Mouse (Mus musculus): ENCODE data around the gene Map7d1. TPM values are rescaled to one million over a fixed set of nuclear protein-coding genes. Genes with fewer than 3 reads are reported as not detected.

The Map7d1 gene
- polyA plus RNA-seq, 1 experiment from 2014 or later = 49.9 TPM

DNA sequence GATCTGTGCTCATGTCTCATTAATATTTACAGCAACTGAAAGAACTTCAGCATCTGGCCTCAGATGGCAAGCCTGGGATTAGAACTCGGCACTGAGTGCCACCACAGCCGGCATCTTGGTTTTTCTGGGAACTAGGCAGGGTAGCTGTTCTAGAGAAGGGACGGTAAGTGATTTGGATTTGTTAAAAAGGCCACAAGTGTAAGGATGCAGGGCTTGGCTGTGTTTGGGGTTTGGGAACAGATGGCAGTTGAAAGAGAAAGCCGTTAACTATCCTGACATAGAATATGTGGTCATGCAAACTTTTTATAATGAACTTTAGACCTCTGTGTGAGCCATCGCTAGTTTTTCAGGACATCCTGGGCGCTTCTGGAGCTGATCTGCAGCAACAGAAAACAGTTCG is 5.5 kb upstream of the Map7d1 start:
- Histone ChIP-seq H3K27me3 (no peaks in the 10 kb centered on the region), H3K9ac (no peak overlapping the region), H3K36me3 (no peaks in the 10 kb centered on the region), H3K9me3 (no peaks in the 10 kb centered on the region), H3K4me3 (no peak overlapping the region), H3K4me1 (peaks cover 58% of the 10 kb centered on the region), H3K27ac (peak overlapping the region; percentile 88), H3K4me2 (replicated peaks) (peak overlapping the region; percentile 54; the same call in 1 of the 2 replicates)
- WGBS = 51% methylated on average over 7 of the region's 7 CpGs
- ATAC-seq (ENCODE audit: low FRiP score, low read depth) = no peak

DNA sequence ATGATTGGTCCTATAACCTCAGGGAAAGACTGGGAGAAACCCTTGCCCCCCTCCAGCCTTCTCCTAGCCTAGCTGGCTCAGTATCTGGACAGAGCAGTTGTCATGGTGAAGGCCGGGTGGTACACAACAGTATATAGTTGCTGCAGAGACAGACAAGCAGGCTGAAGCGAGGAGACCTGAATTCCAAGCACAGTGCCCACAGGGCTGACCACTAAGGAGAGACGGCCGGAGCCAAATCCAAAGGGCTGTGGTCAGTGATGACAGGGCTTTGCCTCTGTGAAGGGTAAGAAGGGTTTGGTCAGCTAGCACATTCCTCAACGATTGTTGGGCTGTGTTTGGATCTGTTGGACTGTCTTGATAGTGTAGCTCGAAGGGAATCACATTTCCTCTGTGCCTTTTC is 5.1 kb upstream of the Map7d1 start:
- Histone ChIP-seq H3K9me3 (no peaks in the 10 kb centered on the region), H3K27me3 (no peaks in the 10 kb centered on the region), H3K9ac (no peak overlapping the region), H3K36me3 (no peaks in the 10 kb centered on the region), H3K4me3 (no peak overlapping the region), H3K4me1 (peaks cover 58% of the 10 kb centered on the region), H3K4me2 (replicated peaks) (peak overlapping the region; percentile 54), H3K27ac (peak overlapping the region; percentile 88)
- ATAC-seq (ENCODE audit: low FRiP score, low read depth) = no peak
- WGBS = 71% methylated on average over 6 of the region's 6 CpGs

DNA sequence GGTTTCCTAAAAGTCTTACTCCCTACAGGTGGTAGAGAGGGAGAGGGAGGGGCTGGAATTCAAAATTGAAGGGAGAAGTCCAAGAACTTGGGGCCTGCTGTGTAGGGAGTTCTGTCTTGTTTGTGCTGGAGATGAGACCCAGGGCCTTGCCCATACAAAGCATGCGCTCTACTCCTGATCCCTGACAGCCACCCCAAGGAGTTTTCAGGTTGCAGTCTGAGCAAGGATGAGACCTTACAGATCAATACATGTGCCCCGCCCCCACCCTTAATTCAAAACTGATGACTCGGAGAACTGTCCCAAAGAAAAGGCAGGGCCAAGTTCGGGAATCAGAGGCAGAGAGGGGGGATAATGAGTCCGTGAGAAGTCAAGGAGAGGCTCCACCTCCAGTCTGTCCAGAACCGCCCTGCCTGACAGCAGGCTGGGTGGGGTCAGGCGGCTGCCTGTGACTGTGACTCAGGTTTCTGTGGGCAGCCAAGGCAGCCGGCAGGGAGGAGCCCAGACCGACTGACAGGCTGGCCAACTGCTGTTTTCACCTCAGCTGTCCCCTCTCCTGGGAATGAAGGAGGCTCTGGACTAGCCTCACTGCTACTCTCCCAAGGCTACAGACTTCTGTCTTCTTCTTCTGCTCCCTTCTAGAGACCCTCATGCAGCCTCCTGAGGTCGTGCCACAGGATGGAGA is 4.5 kb upstream of the Map7d1 start:
- no peak for ATAC-seq (ENCODE audit: low FRiP score, low read depth)
- 0 out of 2 replicates have a peak overlapping the region, but pooled peaks have one; percentile 13 for H3K9ac ChIP-seq
- WGBS = 5% methylated on average over 10 of the region's 10 CpGs

DNA sequence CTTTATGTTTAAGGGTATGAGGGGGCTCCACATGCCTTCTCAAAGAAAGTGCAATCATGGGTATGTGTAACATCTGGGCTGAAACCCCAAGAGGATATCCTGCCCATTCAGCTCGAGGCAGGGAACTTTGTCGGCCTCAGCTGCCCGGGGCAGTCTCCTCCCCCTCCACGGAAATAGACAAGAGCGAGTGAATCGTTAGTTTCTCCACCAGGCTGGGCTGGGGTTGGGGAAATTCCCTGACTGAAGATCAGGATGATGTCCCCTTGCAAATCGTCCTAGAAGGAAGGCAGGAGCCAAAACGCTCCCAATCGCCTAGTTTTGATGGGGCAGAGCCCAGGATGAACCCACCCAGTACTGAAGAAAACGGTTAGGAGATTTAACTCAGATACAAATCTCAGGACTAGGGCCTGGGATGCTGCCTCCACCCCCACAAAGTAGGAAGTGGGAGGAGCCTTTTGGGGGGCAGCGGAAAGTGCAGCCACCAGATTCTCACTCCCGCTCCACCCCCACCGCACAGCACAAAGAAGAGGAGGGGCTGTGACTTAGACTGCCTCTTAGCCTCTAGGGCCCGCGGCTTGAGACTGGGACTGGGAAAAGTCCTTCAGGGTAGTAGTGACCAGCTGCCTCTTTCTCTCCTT is 3.5 kb upstream of the Map7d1 start:
- Histone ChIP-seq H3K36me3 (no peaks in the 10 kb centered on the region), H3K9ac (peak overlapping the region; percentile 56), H3K27me3 (no peaks in the 10 kb centered on the region), H3K4me1 (peaks cover 60% of the 10 kb centered on the region), H3K9me3 (no peaks in the 10 kb centered on the region), H3K4me2 (replicated peaks) (peak overlapping the region; percentile 54), H3K4me3 (peak overlapping the region; percentile 18), H3K27ac (peak overlapping the region; percentile 88)
- no peak; the same call in 1 of the 2 replicates for ATAC-seq (ENCODE audit: low FRiP score, low read depth)
- under 1% methylated on average over 13 of the region's 15 CpGs for whole genome bisulfite sequencing

More for the DNA sequence above, 4.5 kb upstream of the Map7d1 start:
- H3K27me3 ChIP-seq = no peaks in the 10 kb centered on the region
- no peaks in the 10 kb centered on the region for H3K36me3 ChIP-seq
- H3K4me2 ChIP-seq (replicated peaks) = peak overlapping the region; percentile 54
- H3K27ac ChIP-seq = peak overlapping the region; percentile 88
- H3K9me3 ChIP-seq = no peaks in the 10 kb centered on the region
- H3K4me1 ChIP-seq = peaks cover 58% of the 10 kb centered on the region
- peak overlapping the region; percentile 18; the same call in 1 of the 2 replicates for H3K4me3 ChIP-seq

DNA sequence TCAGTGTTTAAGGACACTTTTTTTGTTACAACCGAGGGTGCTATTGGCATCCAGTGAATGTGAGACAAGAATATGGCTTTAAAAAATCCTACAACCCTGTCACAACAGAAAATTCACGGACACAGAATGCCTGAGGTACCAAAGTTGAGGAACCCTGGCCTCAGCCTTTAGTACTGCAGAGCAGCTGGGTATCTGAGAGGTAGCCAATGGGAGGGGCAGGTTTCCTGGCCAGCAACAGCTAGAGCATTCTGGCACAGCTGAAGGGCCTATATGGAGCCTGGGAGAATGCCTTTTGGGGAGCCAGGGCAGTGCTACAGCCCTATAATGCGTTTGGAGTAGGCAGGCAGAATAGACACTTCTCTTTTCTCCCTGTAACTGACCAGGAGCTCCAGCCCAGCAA is 2.9 kb upstream of the Map7d1 start:
- 22% methylated on average over 3 of the region's 3 CpGs for WGBS
- Histone ChIP-seq H3K36me3 (no peaks in the 10 kb centered on the region), H3K4me1 (peaks cover 66% of the 10 kb centered on the region), H3K9ac (no peak overlapping the region), H3K9me3 (no peaks in the 10 kb centered on the region), H3K4me2 (replicated peaks) (peak overlapping the region; percentile 54), H3K27ac (peak overlapping the region; percentile 88), H3K27me3 (no peaks in the 10 kb centered on the region), H3K4me3 (no peak overlapping the region)
- no peak for ATAC-seq (ENCODE audit: low FRiP score, low read depth)

DNA sequence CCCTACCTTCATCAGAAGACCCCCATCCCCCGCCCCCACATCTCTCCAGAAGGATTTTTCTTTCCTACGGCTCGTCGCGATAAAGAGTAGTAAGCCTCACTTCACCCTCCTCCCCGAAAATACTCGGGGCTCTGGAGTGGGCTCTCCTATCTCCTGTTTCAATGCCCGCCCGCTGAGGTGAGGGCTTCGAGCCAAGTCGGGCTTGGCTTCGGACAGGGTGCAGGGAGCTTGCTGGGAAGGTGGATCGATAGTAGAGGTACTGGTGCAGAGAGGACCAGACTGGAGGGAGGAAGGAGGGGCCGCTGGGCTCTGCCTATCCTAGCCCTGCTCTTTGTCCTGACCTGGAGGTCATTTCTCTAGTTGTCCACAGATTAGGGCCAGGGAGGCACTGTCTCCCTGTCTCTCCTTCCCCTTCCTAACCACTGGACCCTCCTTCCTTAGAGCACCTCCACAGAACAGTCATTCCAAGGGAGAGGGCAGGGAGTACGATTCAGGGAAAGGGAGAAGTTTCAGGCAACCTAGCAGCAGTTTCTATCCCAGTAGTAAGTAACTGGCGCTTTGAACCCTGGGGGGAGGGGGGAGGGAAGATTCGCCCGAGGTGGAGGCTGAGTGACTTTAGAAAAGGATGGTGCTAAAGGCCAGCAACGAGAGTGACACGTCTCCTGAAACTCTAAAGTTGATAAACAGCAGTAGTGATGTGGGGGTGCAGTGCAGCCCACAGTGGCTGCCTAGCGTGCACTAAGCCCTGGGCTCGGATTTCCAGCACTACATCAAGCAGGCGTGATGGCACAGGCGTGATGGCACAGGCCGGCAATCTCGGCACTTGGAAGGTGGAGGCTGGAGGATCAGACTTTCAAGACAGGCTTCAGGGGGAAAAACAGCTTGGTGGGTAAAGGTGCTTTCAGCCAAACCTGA is 1.1 kb upstream of the Map7d1 start:
- Histone ChIP-seq H3K9me3 (no peaks in the 10 kb centered on the region), H3K9ac (peak overlapping the region; percentile 98), H3K4me3 (peak overlapping the region; percentile 99), H3K36me3 (peaks cover 9% of the 10 kb centered on the region; the same call in 1 of the 2 replicates), H3K4me1 (peaks cover 74% of the 10 kb centered on the region), H3K27me3 (no peaks in the 10 kb centered on the region), H3K4me2 (replicated peaks) (peak overlapping the region; percentile 96), H3K27ac (peak overlapping the region; percentile 92)
- WGBS = 5% methylated on average over 26 of the region's 26 CpGs
- no peak for ATAC-seq (ENCODE audit: low FRiP score, low read depth)

DNA sequence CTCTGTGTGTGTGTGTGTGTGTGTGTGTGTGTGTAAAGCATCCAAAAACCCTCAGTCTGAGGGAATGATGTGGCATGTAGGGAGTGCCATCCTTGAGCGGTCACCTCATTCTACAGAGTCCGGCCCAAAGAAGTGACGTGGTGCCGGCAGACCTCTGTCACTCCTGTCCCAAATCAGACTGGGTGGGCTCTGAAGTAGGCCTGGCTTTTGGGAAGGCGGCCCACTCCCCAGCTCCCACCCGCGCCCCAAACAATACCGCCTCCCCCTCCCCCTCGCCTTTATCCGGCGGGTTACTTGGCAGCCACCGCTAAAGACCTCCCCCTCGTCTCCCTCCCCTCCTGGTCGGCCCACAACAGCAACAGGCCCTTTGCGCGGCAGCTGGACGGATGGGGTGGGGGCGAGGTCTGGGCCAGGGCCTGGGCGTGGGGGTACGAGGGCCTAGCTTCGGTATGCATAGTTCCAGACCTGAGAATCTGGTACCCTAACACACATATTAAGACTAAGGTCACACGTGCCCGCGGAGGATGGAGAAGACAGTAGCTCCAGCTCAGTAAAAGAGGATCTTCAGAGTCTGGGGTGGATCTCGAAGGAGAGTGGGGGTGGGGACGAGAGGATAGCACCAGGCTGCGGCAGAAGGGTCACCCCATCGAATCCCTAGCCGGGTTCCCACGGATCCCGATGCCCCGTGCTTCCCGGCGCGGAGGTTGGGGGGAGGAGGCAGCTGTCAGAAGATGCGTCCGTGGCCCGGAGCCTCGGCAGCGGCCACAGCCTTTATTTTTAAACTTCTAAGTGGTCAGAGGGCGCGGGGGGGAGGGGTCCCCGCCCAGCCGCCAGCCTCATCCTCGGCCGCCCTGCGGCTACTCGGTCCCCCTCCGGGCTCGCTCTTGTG is 786 bp downstream of the Map7d1 start:
- peak overlapping the region; percentile 99 for H3K4me3 ChIP-seq
- H3K27me3 ChIP-seq = no peaks in the 10 kb centered on the region
- WGBS = under 1% methylated on average over 50 of the region's 50 CpGs
- peak overlapping the region; percentile 92 for H3K27ac ChIP-seq
- peak overlapping the region; percentile 98 for H3K9ac ChIP-seq
- H3K9me3 ChIP-seq = no peaks in the 10 kb centered on the region
- ATAC-seq (ENCODE audit: low FRiP score, low read depth) = peak; percentile 6; the same call in 1 of the 2 replicates
- peaks cover 21% of the 10 kb centered on the region for H3K36me3 ChIP-seq
- H3K4me1 ChIP-seq = peaks cover 77% of the 10 kb centered on the region
- peak overlapping the region; percentile 96 for H3K4me2 ChIP-seq (replicated peaks)

DNA sequence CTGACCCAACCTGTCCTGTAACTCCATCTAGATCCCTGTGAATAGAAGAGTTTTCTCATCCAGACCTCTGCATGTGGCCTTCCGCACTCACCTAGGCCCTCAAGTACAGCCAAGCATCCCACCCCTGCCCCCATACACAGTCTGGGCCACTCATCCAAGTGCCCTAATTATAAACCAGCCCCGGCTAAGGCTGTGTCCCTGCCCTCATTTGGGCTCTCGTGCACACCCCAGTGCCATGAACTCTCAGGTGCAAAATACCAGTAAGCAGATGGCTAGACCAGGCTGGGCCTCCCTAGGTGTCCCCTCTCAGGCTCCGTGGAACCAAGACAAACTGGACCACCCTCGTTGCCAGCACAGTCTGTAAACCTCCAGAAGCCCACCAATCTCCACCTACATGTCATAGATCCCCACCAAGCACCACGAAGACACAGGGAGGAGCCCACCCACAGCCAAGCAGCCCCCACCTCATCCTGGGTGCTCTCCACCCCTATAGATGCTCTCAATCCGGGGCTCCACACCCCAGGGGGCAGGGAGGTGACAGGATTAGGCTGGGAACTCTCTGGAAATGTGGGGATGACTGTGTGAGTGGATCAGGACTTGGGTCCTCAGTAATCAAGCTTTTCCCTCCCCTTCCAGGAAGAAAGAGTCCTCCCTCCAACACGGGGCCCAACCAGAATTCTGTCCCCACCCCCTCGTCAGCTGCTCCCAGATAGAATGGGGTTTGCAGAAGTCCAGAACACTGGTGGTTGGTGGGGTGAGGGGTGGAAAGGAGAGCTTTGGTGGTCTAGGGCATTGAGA is 1.6 kb downstream of the Map7d1 start:
- Histone ChIP-seq H3K9ac (peak overlapping the region; percentile 98), H3K4me2 (replicated peaks) (peak overlapping the region; percentile 96), H3K27ac (peak overlapping the region; percentile 92), H3K4me3 (peak overlapping the region; percentile 99), H3K27me3 (no peaks in the 10 kb centered on the region), H3K9me3 (no peaks in the 10 kb centered on the region), H3K4me1 (peaks cover 74% of the 10 kb centered on the region), H3K36me3 (peaks cover 21% of the 10 kb centered on the region)
- peak; percentile 12; the same call in 1 of the 2 replicates for ATAC-seq (ENCODE audit: low FRiP score, low read depth)
- WGBS = 15% methylated on average over 9 of the region's 9 CpGs

DNA sequence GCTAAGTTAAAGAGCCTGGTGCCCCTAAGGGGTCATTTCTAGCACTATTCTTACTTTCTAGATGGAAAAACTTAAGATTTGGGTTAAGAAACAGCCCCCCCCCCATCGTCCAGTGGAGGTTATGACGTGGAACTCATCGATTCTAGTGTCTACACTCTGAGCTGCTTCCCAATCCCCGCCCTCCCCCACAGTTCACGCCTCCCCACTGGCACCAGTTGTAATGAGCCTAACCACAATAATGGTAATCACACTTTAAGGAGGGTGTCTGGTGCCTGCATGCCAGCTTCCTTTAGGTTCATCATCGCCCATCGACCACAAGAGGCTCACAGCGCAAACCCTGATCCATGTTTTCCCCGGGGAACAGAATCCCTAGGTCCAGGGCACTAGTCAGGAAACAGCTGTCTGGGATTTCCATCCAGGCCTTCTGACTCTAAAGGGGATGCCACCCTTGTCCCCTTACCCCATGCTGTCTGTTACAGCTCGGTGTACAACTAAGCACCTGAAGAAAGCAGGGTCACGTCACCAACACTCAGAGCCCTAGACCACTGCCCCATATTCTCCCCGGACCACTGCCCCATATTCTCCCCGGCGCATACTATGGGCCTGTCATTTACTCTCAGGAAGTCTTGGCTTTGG is 2.4 kb downstream of the Map7d1 start:
- 0 out of 2 replicates have a peak overlapping the region, but pooled peaks have one; percentile 92 for H3K27ac ChIP-seq
- 67% methylated on average over 14 of the region's 14 CpGs for WGBS
- peak overlapping the region; percentile 99 for H3K4me3 ChIP-seq
- no peak for ATAC-seq (ENCODE audit: low FRiP score, low read depth)
- H3K27me3 ChIP-seq = no peaks in the 10 kb centered on the region
- H3K36me3 ChIP-seq = peaks cover 21% of the 10 kb centered on the region
- H3K4me2 ChIP-seq (replicated peaks) = peak overlapping the region; percentile 96
- H3K9me3 ChIP-seq = no peaks in the 10 kb centered on the region
- H3K4me1 ChIP-seq = peaks cover 68% of the 10 kb centered on the region
- peak overlapping the region; percentile 98 for H3K9ac ChIP-seq

All from limb, embryonic 13.5 days (tissue).